Mouse (Mus musculus): ENCODE results near the gene Klk1b4.
A peak's percentile ranks its signal among the peaks of the same experiment; 100 is the strongest.
"Not testable (repeated sequence)": the region's sequence is repeated elsewhere in the genome, so short reads cannot be mapped to it uniquely, and the experiment has no call there.

Gene Klk1b4

GRCm38 (mm10) chr7:44207135-44207534 is at the start of gene Klk1b4:
Gene Klk1b4 (plus strand): TSS chr7:44207435.
- DNase-seq (ENCODE audit: low spot score in 2 of 2): not testable (repeated sequence)

- DNase-seq (ENCODE audit: low spot score in 2 of 2): no peak
Measured at GRCm38 (mm10) chr7:44179299-44180045, 27.8 kb upstream of the Klk1b4 start.

GRCm38 (mm10) chr7:44186516-44186915 is 20.7 kb upstream of the Klk1b4 start:
- not testable (repeated sequence) for DNase-seq (ENCODE audit: low spot score in 2 of 2)

- DNase-seq (ENCODE audit: low spot score in 2 of 2): not testable (repeated sequence)
Measured at GRCm38 (mm10) chr7:44187936-44188335, 19.3 kb upstream of the Klk1b4 start, which contains the start of gene Klk1b24. Gene Klk1b24 (plus strand): TSS chr7:44188236.

- DNase-seq (ENCODE audit: low spot score in 2 of 2): not testable (repeated sequence)
Measured at GRCm38 (mm10) chr7:44193466-44193865, 13.8 kb upstream of the Klk1b4 start.

GRCm38 (mm10) chr7:44197891-44198290 is 9.3 kb upstream of the Klk1b4 start, which contains the start of gene Klk1b3:
Gene Klk1b3 (plus strand): TSS chr7:44198191.
- no peak for DNase-seq (ENCODE audit: low spot score in 2 of 2)

GRCm38 (mm10) chr7:44208307-44208706 is 1.1 kb downstream of the Klk1b4 start:
- no peak for DNase-seq (ENCODE audit: low spot score in 2 of 2)

GRCm38 (mm10) chr7:44215645-44216044 is 8.4 kb downstream of the Klk1b4 start, which contains the start of gene Klk1b5:
Gene Klk1b5 (plus strand): TSS chr7:44215945.
- DNase-seq (ENCODE audit: low spot score in 2 of 2): no peak

GRCm38 (mm10) chr7:44221601-44222000 is 14.4 kb downstream of the Klk1b4 start:
- DNase-seq (ENCODE audit: low spot score in 2 of 2): not testable (repeated sequence)

GRCm38 (mm10) chr7:44222335-44222734 is 15.1 kb downstream of the Klk1b4 start:
- DNase-seq (ENCODE audit: low spot score in 2 of 2): not testable (repeated sequence)

GRCm38 (mm10) chr7:44225076-44225475 is 17.8 kb downstream of the Klk1b4 start, which contains the start of gene Klk1:
Gene Klk1 (plus strand): TSS chr7:44225360.
- DNase-seq (ENCODE audit: low spot score in 2 of 2): no peak

- DNase-seq (ENCODE audit: low spot score in 2 of 2): no peak
Measured at GRCm38 (mm10) chr7:44235909-44236308, 28.7 kb downstream of the Klk1b4 start, which contains the start of gene Gm36864. Gene Gm36864 (plus strand): TSS chr7:44236177.

GRCm38 (mm10) chr7:44239913-44240312 is 32.7 kb downstream of the Klk1b4 start:
- no peak for DNase-seq (ENCODE audit: low spot score in 2 of 2)

- DNase-seq (ENCODE audit: low spot score in 2 of 2): no peak
Measured at GRCm38 (mm10) chr7:44240712-44241111, 33.5 kb downstream of the Klk1b4 start.

- no peak for DNase-seq (ENCODE audit: low spot score in 2 of 2)
Measured at GRCm38 (mm10) chr7:44241163-44241562, 33.9 kb downstream of the Klk1b4 start.

- DNase-seq (ENCODE audit: low spot score in 2 of 2): no peak
Measured at GRCm38 (mm10) chr7:44244080-44244479, 36.8 kb downstream of the Klk1b4 start.

- peak; percentile 92 to 93 for DNase-seq (ENCODE audit: low spot score in 2 of 2)
Measured at GRCm38 (mm10) chr7:44246055-44246983, 39.1 kb downstream of the Klk1b4 start, which contains the start of the genes 1700028J19Rik and 2410002F23Rik. Gene 1700028J19Rik (minus strand): TSS chr7:44246695. Gene 2410002F23Rik (plus strand): TSS chr7:44246722.

- no peak for DNase-seq (ENCODE audit: low spot score in 2 of 2)
Measured at GRCm38 (mm10) chr7:44246984-44247470, 39.8 kb downstream of the Klk1b4 start.

GRCm38 (mm10) chr7:44247971-44248370 is 40.7 kb downstream of the Klk1b4 start:
- DNase-seq (ENCODE audit: low spot score in 2 of 2): no peak

- DNase-seq (ENCODE audit: low spot score in 2 of 2): no peak
Measured at GRCm38 (mm10) chr7:44249248-44249647, 42.0 kb downstream of the Klk1b4 start.

- DNase-seq (ENCODE audit: low spot score in 2 of 2): not testable (repeated sequence)
Measured at GRCm38 (mm10) chr7:44250732-44251275, 43.6 kb downstream of the Klk1b4 start.
